Mouse (Mus musculus): ENCODE measurements around the gene Npas3. TPM values are rescaled to one million over a fixed set of nuclear protein-coding genes. Genes with fewer than 3 reads are reported as not detected.
"Not testable (repeated sequence)": the region's sequence is repeated elsewhere in the genome, so short reads cannot be mapped to it uniquely, and the experiment has no call there.

The Npas3 gene
- total RNA-seq (2021) = under 1 TPM; 0.82 to 0.87 TPM
- long read RNA-seq, experiment 1, partial matches to known transcripts = 0 of 1 reads
- long read RNA-seq, experiment 1, other reads (novel, unspliced or antisense) = 1 of 1 reads
- long read RNA-seq, experiment 2 = 0 reads

DNA sequence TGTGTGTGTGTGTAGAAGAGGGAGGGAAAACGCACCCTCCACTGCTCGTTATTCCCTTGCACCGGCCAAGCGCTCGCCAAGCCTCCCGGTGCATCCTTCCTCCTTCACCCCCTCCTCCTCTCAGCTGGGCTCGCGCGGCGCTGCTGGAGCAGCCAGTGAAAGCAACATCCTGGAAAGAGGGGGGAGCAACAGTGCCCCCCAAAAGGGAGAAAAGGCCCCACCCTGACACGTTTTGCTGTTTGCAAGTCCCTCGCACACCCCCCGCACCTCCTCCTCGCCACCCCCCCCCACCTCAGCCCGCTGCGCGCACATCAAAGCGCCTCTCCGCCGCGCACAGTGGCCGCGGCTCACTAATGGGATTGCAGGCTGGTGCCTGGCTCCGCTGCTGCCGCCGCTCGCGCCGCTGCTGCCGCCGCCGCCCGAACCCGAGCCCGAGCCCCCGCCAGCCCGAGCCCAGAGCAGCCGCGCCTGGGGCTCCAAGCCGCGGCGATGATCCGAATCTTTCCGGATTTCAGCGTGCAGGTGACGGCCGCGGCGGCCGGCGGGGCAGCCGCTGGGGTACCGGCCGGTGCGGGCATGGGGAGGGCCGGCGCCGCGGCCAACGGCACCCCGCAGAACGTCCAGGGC, at the start of gene Npas3:
Gene Npas3 (plus strand): TSS at position 577 of the 627 bp plus-strand sequence.
- DNase-seq = peak in 1 of 2 experiments; percentile 25

DNA sequence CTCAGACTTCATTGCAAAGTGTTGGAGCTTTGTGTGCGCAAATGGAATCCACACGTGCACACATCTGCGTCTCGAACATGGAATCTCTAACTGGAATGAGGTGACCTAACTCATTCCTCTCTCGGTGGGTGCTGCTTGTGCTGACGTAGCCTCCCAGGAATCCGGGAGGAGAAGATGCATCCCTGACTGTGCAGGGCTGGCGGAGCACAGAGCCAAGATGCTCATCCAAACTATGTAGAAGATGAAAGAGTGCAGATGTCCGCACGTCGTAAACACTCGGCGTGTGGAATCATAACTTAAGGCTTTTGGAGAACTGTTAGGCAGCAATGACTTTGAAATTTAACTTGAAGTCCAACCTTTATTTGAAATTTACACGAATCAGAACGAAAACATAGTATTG, 31.3 kb upstream of the Npas3 start:
- DNase-seq = no peak

GRCm38 (mm10) chr12:53222742-53223141, 25.7 kb upstream of the Npas3 start:
- peak in 1 of 2 experiments; percentile 11 for DNase-seq

- no peak for DNase-seq
Observed at GRCm38 (mm10) chr12:53227356-53227755, 21.1 kb upstream of the Npas3 start.

GRCm38 (mm10) chr12:53229419-53229818, 19.1 kb upstream of the Npas3 start:
- DNase-seq = no peak

DNA sequence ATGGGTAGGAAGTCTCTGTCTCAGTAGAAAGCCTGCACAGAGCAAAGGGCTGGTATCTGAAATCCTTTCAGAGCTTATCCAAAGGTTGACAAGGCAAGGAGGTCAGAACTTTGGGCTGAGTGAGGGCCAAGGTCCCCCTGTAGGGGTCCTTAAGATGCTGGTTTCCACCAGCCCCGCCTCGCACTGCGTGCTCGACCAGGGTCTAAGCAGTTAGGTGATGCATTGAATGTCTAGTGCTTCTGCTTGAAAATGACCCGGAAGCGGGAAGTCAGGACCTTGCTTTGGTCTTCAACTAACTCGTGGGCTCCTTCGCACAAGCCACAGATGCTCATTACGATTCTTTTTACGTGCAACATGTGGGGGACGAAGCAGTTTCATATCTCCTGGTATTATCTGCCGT, 2.3 kb upstream of the Npas3 start:
- DNase-seq = peak in 1 of 2 experiments; percentile 9

- peak in 1 of 2 experiments; percentile 11 for DNase-seq
Observed at GRCm38 (mm10) chr12:53246581-53247490, 1.6 kb upstream of the Npas3 start.

GRCm38 (mm10) chr12:53247491-53248035, 914 bp upstream of the Npas3 start:
- peak in 1 of 2 experiments; percentile 18 for DNase-seq

DNA sequence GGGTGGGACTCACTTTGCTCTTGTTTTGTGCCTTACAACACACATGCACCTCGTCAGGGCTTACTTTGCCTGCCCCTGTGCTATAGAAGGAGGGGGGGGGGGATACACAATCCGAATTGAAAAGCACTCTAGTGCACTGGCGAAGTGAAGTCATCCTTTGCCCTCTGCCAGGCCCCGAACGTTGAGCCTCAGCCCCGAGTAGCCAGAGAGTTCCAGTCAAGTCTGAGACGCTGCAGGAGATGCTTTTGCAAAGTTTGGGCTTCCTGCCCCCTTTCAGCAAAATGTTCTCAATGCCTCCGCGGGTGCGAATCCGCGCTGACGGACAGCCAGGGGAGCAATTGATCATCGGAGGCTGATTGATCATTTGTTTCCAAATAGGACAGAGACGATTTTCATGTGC, 319 bp downstream of the Npas3 start:
- peak in 1 of 2 experiments; percentile 21 for DNase-seq

- peak; percentile 22 to 31 for DNase-seq
Observed at GRCm38 (mm10) chr12:53251701-53252181, 3.3 kb downstream of the Npas3 start.

- DNase-seq = peak in 1 of 2 experiments; percentile 24
Observed at GRCm38 (mm10) chr12:53252213-53252571, 3.7 kb downstream of the Npas3 start.

- peak in 1 of 2 experiments; percentile 40 for DNase-seq
Observed at GRCm38 (mm10) chr12:53252572-53253422, 4.3 kb downstream of the Npas3 start.

GRCm38 (mm10) chr12:53253461-53254159, 5.1 kb downstream of the Npas3 start:
- peak in 1 of 2 experiments; percentile 38 for DNase-seq

DNA sequence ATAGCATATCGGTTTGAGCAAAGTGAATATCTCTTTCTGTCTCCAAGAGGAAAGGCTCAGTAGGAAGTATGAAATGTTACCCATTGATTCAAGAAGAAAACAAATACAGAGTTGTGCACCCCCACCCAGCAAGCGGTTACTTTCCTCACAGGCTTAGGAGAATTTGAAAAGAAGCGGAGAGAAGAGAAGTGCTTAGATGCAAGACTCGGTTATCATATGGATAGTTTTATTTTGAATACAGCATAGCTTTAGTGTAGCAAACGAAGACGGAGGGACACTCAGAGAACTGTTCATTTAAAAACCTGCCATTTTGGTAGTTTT, 5.6 kb downstream of the Npas3 start:
- DNase-seq = no peak

- DNase-seq = not testable (repeated sequence)
Observed at GRCm38 (mm10) chr12:53274502-53274901, 26.0 kb downstream of the Npas3 start.

- DNase-seq = no peak
Observed at GRCm38 (mm10) chr12:53277393-53277792, 28.9 kb downstream of the Npas3 start.

- no peak for DNase-seq
Observed at GRCm38 (mm10) chr12:53290341-53290740, 41.9 kb downstream of the Npas3 start.

- DNase-seq = no peak
Observed at GRCm38 (mm10) chr12:53290846-53291245, 42.4 kb downstream of the Npas3 start.

- no peak for DNase-seq
Observed at GRCm38 (mm10) chr12:53292010-53292409, 43.5 kb downstream of the Npas3 start.

- DNase-seq = peak in 1 of 2 experiments; percentile 6
Observed at GRCm38 (mm10) chr12:53292508-53293300, 44.2 kb downstream of the Npas3 start.

Data from heart, adult 18-20 months (tissue).